Mouse (Mus musculus): ENCODE results near the gene Dact2.

DNA sequence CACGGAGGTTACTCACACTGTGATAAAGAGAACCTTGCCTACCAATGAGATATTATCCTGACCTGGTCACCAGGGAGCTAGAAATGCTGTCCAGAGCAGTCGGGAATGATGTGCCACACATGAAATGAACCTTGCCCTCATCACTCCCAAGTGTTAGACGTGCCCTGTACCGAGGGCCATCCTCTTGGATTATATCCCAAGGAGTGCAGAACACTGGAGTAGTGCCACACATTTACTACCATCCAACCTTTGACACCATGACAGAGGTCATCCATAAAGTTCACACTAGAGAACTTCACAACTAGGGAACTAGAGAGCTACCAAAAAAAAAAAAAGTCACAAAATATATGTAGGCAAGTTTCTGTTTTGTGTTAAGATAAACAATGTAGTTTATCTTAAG is 24.3 kb upstream of the Dact2 start:
- TF ChIP-seq HCFC1 (IDR thresholded peaks at IDR 0.05; ENCODE audit: borderline replicate concordance, insufficient read depth, low read length): no peak
- no peak for TF ChIP-seq MAFK (IDR thresholded peaks at IDR 0.05; ENCODE audit: insufficient read depth, low read depth, low read length)
